Mouse (Mus musculus) stomach, postnatal 0 days (tissue): Measurements from ENCODE around the gene Zmynd8. TPM values are rescaled to one million over a fixed set of nuclear protein-coding genes. Genes with fewer than 3 reads are reported as not detected.
A peak's percentile ranks its signal among the peaks of the same experiment; 100 is the strongest.

Experiments
- ATAC-seq: fragments of 200-750 bp; cut with Nextera tagmentation; 2 replicates; pipeline ENCODE4 v1.8.0; 2017; ENCODE audit not compliant: low FRiP score, low TSS enrichment
- DNase-seq: peaks from one replicate; pipeline ENCODE4 v3.0.0-alpha.2; 2016; ENCODE audit warnings: low spot score
- H3K27ac ChIP-seq: fragments of 300-500 bp; sonication (generic); replicated peaks from 2 replicates; pipeline ENCODE4 v1.5.1; 2014; ENCODE audit warnings: mild to moderate bottlenecking, control low read depth
- H3K27me3 ChIP-seq: fragments of 300-500 bp; sonication (generic); 2 replicates; pipeline ENCODE4 v1.6.1; 2014; ENCODE audit warnings: low read length; ENCODE audit not compliant: control insufficient read depth, insufficient read depth
- H3K36me3 ChIP-seq: fragments of 300-500 bp; sonication (generic); 2 replicates; pipeline ENCODE4 v1.6.1; 2014; ENCODE audit warnings: low read length, mixed read lengths; ENCODE audit not compliant: control insufficient read depth, insufficient read depth
- H3K4me1 ChIP-seq: fragments of 300-500 bp; sonication (generic); replicated peaks from 2 replicates; pipeline ENCODE4 v1.6.1; 2014; ENCODE audit warnings: antibody characterized with exemption; ENCODE audit not compliant: control insufficient read depth, insufficient read depth
- H3K4me2 ChIP-seq: fragments of 300-500 bp; sonication (generic); replicated peaks from 2 replicates; pipeline ENCODE4 v1.6.1; 2014; ENCODE audit warnings: low read depth, mild to moderate bottlenecking, control low read depth, moderate library complexity
- H3K4me3 ChIP-seq: fragments of 300-500 bp; sonication (generic); 2 replicates; pipeline ENCODE4 v1.5.1; 2014; ENCODE audit warnings: low read depth, low read length, control low read depth
- H3K9ac ChIP-seq: fragments of 300-500 bp; sonication (generic); 2 replicates; pipeline ENCODE4 v1.6.1; 2014; ENCODE audit warnings: mild to moderate bottlenecking, low read length, control low read depth, mixed read lengths
- H3K9me3 ChIP-seq: fragments of 300-500 bp; sonication (generic); 2 replicates; pipeline ENCODE4 v1.6.1; 2016; ENCODE audit warnings: low read length; ENCODE audit not compliant: control insufficient read depth
- CTCF ChIP-seq: IDR thresholded peaks from 2 replicates; pipeline ENCODE4 v1.5.1; 2016; ENCODE audit warnings: antibody characterized with exemption, low read depth, mild to moderate bottlenecking, moderate library complexity
- EP300 ChIP-seq: optimal IDR thresholded peaks from 2 replicates; pipeline ENCODE3; 2016; ENCODE audit warnings: antibody characterized with exemption
- WGBS: fragments of 180-500 bp; shearing (Covaris S2); extraction: QIAGEN DNeasy Blood & Tissue Kit; methylation state at CpG from one replicate; pipeline ENCODE4 v1.1.7; 2014; 5-methylcytosine and 5-hydroxymethylcytosine counted together
- polyA plus RNA-seq: library from polyadenylated mRNA; unstranded; fragments of >200 nt; fragmentation: Nextera tagmentation; extraction: Ambion mirVana; gene quantifications from 2 replicates; pipeline ENCODE4 v1.2.1, GENCODE M21; 2015

Zmynd8 gene
- polyA plus RNA-seq, 1 experiment from 2014 or later = 29.7 TPM

- no peak overlapping the region for H3K4me2 ChIP-seq
- TF ChIP-seq EP300 = no peak
- TF ChIP-seq CTCF = peak; percentile 94
- H3K9ac ChIP-seq = no peak overlapping the region
- ATAC-seq = peak; percentile 52
- no peaks in the 10 kb centered on the region for H3K4me1 ChIP-seq
- H3K27me3 ChIP-seq = no peaks in the 10 kb centered on the region
- H3K36me3 ChIP-seq = peaks cover 28% of the 10 kb centered on the region
- peak overlapping the region; percentile 86 for H3K27ac ChIP-seq
- H3K9me3 ChIP-seq = no peaks in the 10 kb centered on the region
- peak; percentile 57 for DNase-seq
- 77% methylated on average over 10 of the region's 10 CpGs for WGBS
- H3K4me3 ChIP-seq = no peak overlapping the region
These were observed 79.5 kb downstream of the Zmynd8 start for GRCm38 (mm10) chr2:165818985-165819948.

GRCm38 (mm10) chr2:165818570-165818969 lies 80.2 kb downstream of the Zmynd8 start:
- WGBS = 80% methylated on average over 6 of the region's 6 CpGs
- no peaks in the 10 kb centered on the region for H3K9me3 ChIP-seq
- no peak overlapping the region for H3K27ac ChIP-seq
- no peaks in the 10 kb centered on the region for H3K4me1 ChIP-seq
- no peak for DNase-seq
- H3K9ac ChIP-seq = no peak overlapping the region
- peaks cover 31% of the 10 kb centered on the region for H3K36me3 ChIP-seq
- no peak overlapping the region for H3K4me2 ChIP-seq
- H3K27me3 ChIP-seq = no peaks in the 10 kb centered on the region
- TF ChIP-seq CTCF = no peak
- TF ChIP-seq EP300 = no peak
- ATAC-seq = no peak
- no peak overlapping the region for H3K4me3 ChIP-seq

GRCm38 (mm10) chr2:165817437-165817836 lies 81.4 kb downstream of the Zmynd8 start:
- TF ChIP-seq EP300 (no peak), CTCF (no peak)
- no peak overlapping the region for H3K4me2 ChIP-seq
- H3K27me3 ChIP-seq = no peaks in the 10 kb centered on the region
- no peak for DNase-seq
- no peak for ATAC-seq
- no peak overlapping the region for H3K27ac ChIP-seq
- no peaks in the 10 kb centered on the region for H3K4me1 ChIP-seq
- WGBS = 91% methylated on average over 10 of the region's 10 CpGs
- H3K9me3 ChIP-seq = no peaks in the 10 kb centered on the region
- H3K36me3 ChIP-seq = peaks cover 35% of the 10 kb centered on the region
- no peak overlapping the region for H3K9ac ChIP-seq
- no peak overlapping the region for H3K4me3 ChIP-seq

- TF ChIP-seq EP300 (no peak), CTCF (no peak)
- Histone ChIP-seq H3K27ac (no peak overlapping the region), H3K9ac (no peak overlapping the region)
These were observed 83.5 kb downstream of the Zmynd8 start for GRCm38 (mm10) chr2:165815103-165815880.

GRCm38 (mm10) chr2:165812889-165813288 lies 85.9 kb downstream of the Zmynd8 start:
- no peak overlapping the region for H3K9ac ChIP-seq
- H3K9me3 ChIP-seq = no peaks in the 10 kb centered on the region
- no peaks in the 10 kb centered on the region for H3K27me3 ChIP-seq
- no peak overlapping the region for H3K27ac ChIP-seq
- H3K36me3 ChIP-seq = peaks cover 50% of the 10 kb centered on the region
- 70% methylated on average over 8 of the region's 8 CpGs for WGBS
- TF ChIP-seq CTCF = no peak
- no peaks in the 10 kb centered on the region for H3K4me1 ChIP-seq
- no peak overlapping the region for H3K4me2 ChIP-seq
- DNase-seq = no peak
- no peak overlapping the region for H3K4me3 ChIP-seq
- no peak for ATAC-seq

More at GRCm38 (mm10) chr2:165815103-165815880, 83.5 kb downstream of the Zmynd8 start:
- H3K36me3 ChIP-seq = peaks cover 48% of the 10 kb centered on the region
- no peaks in the 10 kb centered on the region for H3K27me3 ChIP-seq
- DNase-seq = no peak
- no peak overlapping the region for H3K4me2 ChIP-seq
- ATAC-seq = no peak
- H3K9me3 ChIP-seq = no peaks in the 10 kb centered on the region
- H3K4me3 ChIP-seq = no peak overlapping the region
- WGBS = 85% methylated on average over 25 of the region's 28 CpGs
- no peaks in the 10 kb centered on the region for H3K4me1 ChIP-seq
